Mouse (Mus musculus): ENCODE results near the gene Lypla2.

Lypla2 gene

GRCm38 (mm10) chr4:135921257-135922120, 50.9 kb downstream of the Lypla2 start:
- in situ Hi-C loops (cut with MseI, MboI), result no loop called here

DNA sequence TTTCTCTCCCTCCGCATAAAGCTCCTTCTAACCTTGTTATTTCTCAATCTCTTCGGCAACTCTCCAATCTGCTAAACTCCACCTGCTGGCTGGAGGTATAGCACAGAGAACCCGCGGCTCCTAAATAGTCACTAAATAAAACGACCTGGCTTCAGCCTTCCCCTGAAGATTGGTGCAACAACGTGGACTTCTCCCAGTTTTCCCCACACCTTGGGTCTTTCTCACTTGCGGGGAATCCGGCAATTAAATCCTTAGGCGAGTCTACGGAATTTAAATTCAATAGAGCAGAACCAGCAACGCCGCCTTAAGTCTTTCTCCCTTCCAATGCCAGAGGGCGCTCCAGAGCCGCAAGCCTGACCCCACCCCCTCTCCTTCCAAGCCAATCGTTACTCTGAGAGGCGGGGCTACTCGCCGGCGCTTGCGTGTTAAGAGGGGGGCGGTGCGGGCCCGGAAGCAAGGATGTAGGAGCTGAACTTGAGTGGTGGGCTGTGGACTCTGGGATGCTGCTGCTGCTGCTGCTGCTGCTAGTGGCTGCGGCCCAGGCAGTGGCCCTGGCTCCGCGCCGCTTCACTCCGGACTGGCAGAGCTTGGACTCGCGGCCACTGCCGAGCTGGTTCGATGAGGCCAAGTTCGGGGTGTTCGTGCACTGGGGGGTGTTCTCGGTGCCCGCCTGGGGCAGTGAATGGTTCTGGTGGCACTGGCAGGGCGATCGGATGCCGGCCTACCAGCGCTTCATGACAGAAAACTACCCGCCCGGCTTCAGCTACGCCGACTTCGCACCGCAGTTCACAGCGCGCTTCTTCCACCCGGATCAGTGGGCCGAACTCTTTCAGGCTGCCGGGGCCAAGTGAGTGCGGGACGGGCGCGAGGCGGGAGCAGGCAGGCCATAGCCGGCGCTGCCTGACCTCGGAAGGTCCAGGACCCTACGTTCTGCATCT, 51.9 kb downstream of the Lypla2 start, which contains the start of gene Fuca1:
Gene Fuca1, plus strand, starts transcription at position 432 of the 938 bp plus-strand sequence.
- in situ Hi-C loops (cut with MseI, MboI), result no loop called here

DNA sequence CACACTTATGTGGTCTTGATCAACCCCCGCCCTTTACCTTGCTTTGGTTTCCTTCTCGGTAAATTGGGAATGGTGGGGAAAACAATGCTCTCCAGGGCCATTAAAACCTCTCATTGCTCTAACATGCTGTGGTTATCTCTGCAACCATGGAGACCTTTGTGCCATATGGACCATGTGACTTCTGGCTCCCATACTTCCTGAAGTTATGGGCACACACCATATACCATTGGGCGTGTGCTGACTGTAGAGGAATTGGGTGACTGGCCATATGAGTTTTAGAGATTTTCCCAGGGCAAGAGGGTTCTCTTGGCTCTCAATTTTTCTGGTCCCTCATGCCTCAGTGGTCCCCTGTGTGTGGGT, 53.2 kb downstream of the Lypla2 start:
- in situ Hi-C loops (cut with MseI, MboI), result no loop called here

DNA sequence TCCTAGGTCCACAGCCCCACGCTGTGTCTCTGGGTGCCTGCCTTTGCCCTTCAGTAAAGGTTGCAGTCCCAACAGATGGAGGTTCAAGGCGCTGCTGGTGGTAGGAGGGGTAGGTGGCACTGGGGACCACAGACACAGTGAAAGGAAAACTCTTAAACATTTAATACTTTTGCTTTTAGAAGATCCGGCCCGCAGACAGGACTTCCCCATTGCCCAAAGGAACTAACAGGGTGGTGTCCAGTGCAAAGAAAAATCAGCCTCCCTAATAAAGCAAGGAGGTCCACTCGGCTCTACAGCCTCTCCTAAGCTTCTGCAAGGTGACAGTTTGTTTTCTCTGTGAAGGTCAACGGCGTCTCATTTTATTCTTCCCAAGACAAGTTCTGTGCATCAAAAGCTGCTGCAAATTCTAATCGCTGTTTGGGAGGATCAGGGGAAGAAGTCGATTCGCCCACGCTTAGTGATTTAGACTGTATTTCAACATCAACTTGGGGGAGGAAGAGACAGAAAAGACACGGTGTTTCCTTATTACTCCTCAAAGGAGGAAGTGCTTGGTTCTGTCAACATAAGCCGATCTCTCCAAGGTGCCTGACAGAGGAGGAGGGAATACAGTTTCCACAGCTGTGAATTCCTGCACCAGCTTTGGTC, 53.7 kb downstream of the Lypla2 start:
- in situ Hi-C loops (cut with MseI, MboI), result no loop called here

All from mouse trophoblast stem cell (cell line).